Mouse (Mus musculus) urinary bladder, postnatal 36 days (tissue): ENCODE data around the gene Cdk5rap2.
A peak's percentile ranks its signal among the peaks of the same experiment; 100 is the strongest.

Experiments used
- DNase-seq, 2 experiments: peaks; one replicate each; pipeline ENCODE4 v3.0.0; 2022; ENCODE audit warnings: low spot score in 2 of 2, mixed read lengths in 1 of 2

Cdk5rap2 gene

GRCm38 (mm10) chr4:70262850-70263249, 147.4 kb downstream of the Cdk5rap2 start:
- no peak for DNase-seq

DNA sequence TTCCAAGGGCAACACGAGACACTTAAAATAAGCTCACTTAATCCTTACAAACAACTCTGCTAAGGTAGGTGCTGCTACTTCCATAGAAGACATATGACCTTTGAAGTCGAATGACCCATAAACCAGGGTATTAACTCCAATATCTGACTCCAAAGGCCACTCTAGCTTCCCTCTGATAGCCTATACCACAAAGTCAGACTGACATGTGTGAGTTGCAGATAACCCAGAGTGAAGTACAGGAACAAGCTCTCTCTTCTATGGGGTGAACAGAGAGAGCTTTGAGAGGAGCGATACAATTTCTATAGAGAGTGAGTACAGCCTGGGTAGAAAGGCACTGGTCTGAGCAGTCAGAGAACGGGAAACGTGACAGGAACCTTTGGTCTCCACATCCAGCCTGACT, 148.9 kb downstream of the Cdk5rap2 start:
- no peak for DNase-seq

- no peak for DNase-seq
Measured at GRCm38 (mm10) chr4:70260419-70260807, 149.8 kb downstream of the Cdk5rap2 start.

GRCm38 (mm10) chr4:70259726-70260418, 150.4 kb downstream of the Cdk5rap2 start:
- no peak for DNase-seq

DNA sequence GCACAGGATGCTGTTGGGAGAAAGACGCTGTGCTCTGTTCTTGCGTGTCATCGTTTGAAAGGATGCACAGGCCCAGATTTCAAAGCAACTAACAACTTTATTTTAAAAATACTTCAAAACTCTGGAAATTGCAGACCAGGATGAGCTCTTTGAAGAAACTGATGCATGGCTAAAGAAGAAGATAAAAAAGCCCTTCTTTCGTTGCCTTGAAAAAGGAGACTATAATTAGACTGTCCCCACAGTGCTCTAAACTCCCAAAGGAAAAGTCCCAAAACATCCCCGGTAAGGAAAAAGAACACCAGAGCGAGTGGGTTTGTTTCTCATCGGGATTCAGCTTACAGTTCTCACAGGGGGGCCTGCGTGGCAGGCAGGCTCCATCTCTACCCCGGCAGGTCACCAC, 151.4 kb downstream of the Cdk5rap2 start:
- DNase-seq = no peak

- DNase-seq = no peak
Measured at GRCm38 (mm10) chr4:70258205-70258604, 152.0 kb downstream of the Cdk5rap2 start.

DNA sequence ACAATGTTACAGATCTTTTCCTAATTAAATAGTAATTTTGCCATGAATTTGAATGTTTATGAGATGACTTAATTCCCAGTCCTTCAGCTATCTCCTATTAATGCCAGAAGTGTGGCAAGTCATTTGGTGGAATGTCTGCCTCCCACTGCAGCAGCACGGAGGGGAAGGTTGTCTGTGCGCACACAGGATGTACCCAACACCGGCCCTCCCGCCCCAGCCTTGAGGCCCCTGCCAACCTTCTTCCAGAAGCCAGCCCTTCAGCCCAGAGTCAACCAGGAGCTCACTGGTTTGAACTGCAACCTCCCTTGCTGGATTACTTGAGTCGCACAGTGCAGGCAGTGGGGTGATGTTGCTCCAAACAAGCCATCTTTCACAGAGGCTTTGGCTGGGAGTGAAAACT, 158.5 kb downstream of the Cdk5rap2 start:
- no peak for DNase-seq

DNA sequence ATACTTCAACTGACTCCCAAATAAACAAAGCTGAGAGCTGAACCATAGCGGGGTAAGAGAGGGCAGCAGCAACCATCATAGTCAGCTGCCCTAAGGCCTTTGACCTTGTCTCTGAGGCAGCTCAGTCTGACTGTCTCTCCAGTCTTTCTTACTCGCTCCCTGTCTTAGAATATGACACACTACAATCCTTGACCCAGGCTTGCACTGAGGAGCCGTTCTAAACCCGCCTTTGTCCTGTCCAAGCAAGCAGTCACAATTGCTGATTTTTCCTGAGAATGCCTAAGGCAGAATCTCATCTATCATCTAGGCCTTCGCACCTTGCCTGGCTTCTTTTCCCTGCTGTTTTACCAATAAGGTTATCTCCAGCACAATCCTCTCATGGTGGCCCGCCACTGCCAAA, 164.5 kb downstream of the Cdk5rap2 start:
- DNase-seq = no peak

DNA sequence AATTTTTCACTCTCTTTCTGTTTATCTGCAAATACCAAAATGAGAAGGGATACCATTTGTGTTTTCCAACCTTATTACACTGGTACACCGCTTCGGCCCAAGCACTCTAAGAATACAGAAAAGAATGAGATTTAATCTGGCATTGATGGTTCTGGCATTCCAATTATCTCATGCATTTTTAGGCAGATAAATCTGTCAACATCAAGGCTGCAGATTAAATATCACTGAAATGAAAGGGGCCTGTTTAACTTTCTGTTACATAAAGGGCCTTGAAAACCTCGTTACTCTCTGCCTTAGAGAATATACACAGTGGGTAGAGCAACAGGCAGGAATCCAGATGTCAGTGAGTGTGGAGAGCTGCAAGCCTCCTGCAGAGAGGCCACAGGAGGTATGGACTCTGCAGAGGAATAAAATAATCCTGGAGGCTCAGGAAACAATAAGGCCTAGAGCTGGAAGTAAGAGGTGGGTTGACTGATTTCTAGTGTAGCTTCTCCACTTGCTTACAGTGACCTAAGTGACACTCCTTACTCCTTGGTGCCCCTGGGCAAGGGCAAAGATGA, 166.6 kb downstream of the Cdk5rap2 start:
- no peak for DNase-seq

- DNase-seq = no peak
Measured at GRCm38 (mm10) chr4:70239731-70240130, 170.5 kb downstream of the Cdk5rap2 start.

GRCm38 (mm10) chr4:70238862-70239261, 171.4 kb downstream of the Cdk5rap2 start:
- DNase-seq = no peak

DNA sequence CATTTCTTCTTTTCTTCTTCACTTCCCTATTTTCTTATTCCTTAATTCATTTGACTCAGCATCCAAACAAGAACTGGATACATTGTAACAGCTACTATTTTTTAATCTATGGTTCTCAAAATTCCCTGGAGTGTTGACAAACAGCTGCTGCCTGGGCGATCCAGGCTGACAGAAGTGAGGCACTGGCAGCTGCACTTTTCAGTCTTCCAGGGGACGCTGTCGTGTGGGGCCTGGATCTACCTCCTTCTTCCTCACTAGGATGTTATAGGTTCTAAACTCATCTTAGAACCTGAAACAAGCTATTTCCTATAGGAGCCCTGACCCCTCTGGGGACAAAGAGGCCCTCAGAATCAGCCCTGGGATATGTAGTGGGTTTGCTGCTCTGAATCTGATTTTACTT, 177.9 kb downstream of the Cdk5rap2 start:
- no peak for DNase-seq

DNA sequence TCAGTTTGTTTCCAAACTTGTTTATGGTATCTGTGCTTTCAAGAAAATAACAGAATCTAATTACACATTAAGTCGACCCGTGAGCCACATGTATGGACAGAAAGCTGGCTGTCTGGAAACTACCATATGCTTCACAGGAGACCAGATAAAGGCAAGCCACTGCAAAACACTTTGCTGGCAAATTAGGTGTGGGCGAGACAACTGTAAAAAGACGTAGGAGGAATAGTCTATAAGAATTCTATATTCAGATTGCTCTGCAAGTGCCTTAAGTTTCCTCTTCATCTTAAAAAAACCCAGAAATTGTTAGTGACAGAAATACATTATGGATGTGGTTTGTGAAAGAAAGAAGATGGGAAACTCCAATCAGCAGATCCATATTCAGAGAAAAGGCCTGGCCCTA, 180.4 kb downstream of the Cdk5rap2 start:
- no peak for DNase-seq

DNA sequence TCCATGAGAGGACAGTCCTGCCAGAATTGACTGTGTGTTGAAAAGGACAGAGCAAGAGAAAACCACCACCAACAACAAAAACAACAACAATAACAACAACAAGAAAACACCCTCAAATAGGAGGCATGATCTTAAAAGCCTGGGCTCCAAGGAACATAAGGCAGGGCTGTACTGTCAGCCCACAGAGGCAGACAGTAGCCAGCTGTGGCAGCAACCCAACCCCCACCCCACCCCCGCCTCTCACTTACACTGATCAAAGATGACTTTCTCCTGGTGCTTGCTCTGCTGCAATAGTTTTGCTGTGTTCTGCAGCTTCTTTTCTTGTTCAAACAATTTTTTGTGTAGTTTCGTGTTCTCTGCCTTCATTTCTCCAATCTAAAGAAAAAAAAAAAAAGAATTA, 181.9 kb downstream of the Cdk5rap2 start:
- DNase-seq = no peak

GRCm38 (mm10) chr4:70227667-70228066, 182.6 kb downstream of the Cdk5rap2 start:
- DNase-seq = no peak

- no peak for DNase-seq
Measured at GRCm38 (mm10) chr4:70224503-70224902, 185.7 kb downstream of the Cdk5rap2 start.

DNA sequence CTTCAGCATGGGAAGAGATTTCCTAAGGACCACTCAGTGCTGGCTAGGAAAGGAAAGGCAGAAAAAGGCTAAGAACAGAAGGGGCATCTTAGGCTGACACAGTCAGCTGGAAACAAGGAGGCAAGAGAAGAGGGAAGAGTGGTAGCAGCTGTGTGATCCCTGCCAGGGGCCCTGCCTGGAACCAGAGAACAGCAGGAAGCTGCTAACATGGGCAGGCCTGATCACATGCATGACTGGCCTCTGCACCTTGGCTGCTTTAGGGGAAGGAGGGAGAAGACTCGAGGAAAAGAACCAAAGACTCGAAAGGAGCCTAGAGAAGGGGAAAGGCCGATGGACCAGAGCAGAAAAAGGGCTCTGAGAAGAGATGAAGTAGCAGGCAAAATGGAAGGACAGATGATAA, 188.4 kb downstream of the Cdk5rap2 start:
- DNase-seq = no peak

- no peak for DNase-seq
Measured at GRCm38 (mm10) chr4:70221370-70221769, 188.9 kb downstream of the Cdk5rap2 start.

- peak in 1 of 2 experiments; percentile 18 for DNase-seq
Measured at GRCm38 (mm10) chr4:70220277-70221180, 189.7 kb downstream of the Cdk5rap2 start.

DNA sequence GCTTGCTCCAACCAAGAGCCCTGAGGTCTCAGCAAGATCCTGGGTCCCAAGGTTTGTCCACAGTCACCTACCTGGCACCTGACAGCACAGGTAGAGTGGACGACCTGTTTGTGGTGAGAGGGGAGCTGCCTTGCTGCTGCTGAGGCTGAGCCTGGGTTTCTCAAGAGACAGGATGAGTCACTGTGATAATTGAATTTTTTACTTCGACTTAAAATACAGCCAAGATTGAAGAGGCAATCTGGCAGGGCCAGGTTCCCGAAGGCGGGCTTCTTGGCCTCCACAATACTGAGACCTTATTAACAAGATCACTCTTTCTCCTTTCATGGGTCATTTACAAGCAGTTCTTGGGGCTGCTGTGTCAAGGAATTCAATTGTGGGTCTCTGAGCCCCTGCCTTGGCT, 190.5 kb downstream of the Cdk5rap2 start:
- peak in 1 of 2 experiments; percentile 6 for DNase-seq

DNA sequence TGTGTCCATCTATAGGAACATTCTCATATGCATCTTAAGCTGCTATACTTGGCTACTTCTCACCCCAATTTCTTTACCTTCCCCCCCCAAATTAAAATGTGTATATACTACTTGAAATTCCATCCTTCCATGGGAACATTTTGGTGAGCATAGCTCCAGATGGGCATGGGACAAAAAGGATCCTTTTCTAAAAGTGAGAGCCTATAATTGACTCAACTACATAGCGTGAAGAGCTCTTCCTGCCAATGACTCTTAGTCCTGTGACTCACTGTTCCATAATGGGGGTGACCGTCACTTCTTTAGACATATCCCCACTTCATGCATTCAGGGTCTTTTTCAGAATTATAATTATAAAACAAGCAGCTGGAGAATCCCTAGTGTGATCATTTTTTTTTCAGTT, 224.3 kb downstream of the Cdk5rap2 start:
- DNase-seq = no peak
